Mouse (Mus musculus) heart, embryonic 13.5 days (tissue): Measurements from ENCODE around the gene Vsig10l. TPM values are rescaled to one million over a fixed set of nuclear protein-coding genes. Genes with fewer than 3 reads are reported as not detected.

Experiments used
- ATAC-seq: fragments of 200-750 bp; cut with Nextera tagmentation; 2 replicates; pipeline ENCODE4 v1.8.0; 2017; ENCODE audit warnings: moderate TSS enrichment; ENCODE audit not compliant: insufficient number of reproducible peaks, low FRiP score, low TSS enrichment; ENCODE audit errors: extremely low read depth
- H3K27ac ChIP-seq: fragments of 300-500 bp; sonication (generic); replicated peaks from 2 replicates; pipeline ENCODE4 v1.5.1; 2015; ENCODE audit warnings: moderate library complexity, mild to moderate bottlenecking, inconsistent platforms
- H3K27me3 ChIP-seq: fragments of 300-500 bp; sonication (generic); replicated peaks from 2 replicates; pipeline ENCODE4 v1.6.1; 2015; ENCODE audit warnings: mild to moderate bottlenecking, inconsistent platforms
- H3K36me3 ChIP-seq: fragments of 300-500 bp; sonication (generic); 2 replicates; pipeline ENCODE4 v1.6.1; 2015; ENCODE audit warnings: mild to moderate bottlenecking, inconsistent platforms
- H3K4me1 ChIP-seq: fragments of 300-500 bp; sonication (generic); 2 replicates; pipeline ENCODE4 v1.6.1; 2015; ENCODE audit warnings: inconsistent platforms
- H3K4me2 ChIP-seq: fragments of 300-500 bp; sonication (generic); 2 replicates; pipeline ENCODE4 v1.6.1; 2015; ENCODE audit warnings: inconsistent platforms, mild to moderate bottlenecking, moderate library complexity
- H3K4me3 ChIP-seq: fragments of 300-500 bp; sonication (generic); 2 replicates; pipeline ENCODE4 v1.5.1; 2015; ENCODE audit warnings: moderate library complexity, mild to moderate bottlenecking, inconsistent platforms
- H3K9ac ChIP-seq: fragments of 300-500 bp; sonication (generic); 2 replicates; pipeline ENCODE4 v1.6.1; 2015; ENCODE audit warnings: inconsistent platforms, mild to moderate bottlenecking, moderate library complexity
- H3K9me3 ChIP-seq: fragments of 300-500 bp; sonication (generic); 2 replicates; pipeline ENCODE4 v1.6.1; 2016; ENCODE audit warnings: inconsistent platforms
- WGBS: fragments of 180-500 bp; shearing (Covaris S2); methylation state at CpG from one replicate; pipeline ENCODE4 v1.1.7; 2015; ENCODE audit warnings: mixed read lengths; 5-methylcytosine and 5-hydroxymethylcytosine counted together
- polyA plus RNA-seq: library from polyadenylated mRNA; unstranded; fragments of >200 nt; fragmentation: Nextera tagmentation; extraction: Ambion mirVana; gene quantifications from 2 replicates; pipeline ENCODE4 v1.2.1, GENCODE M21; 2015

Gene Vsig10l
- polyA plus RNA-seq, 1 experiment from 2014 or later = 2.2 TPM

DNA sequence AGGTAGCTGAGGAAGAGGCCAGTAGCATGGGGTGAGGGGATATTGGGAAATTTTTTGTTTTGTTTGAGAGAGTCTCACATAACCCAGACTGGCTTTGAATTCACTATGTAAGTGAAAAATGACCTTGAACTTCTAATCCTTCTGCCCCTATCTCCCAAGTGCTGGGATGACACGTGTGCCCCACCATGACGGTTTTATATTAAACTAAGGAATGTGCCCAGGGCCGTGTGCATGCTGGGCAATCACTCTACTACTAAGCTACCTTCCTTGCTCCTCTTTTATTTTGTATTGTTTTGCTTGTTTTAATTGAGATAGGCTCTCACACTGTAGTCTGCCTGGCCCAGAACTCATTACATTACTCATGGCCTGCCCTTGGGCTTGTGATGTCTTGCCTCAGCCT is 21.9 kb upstream of the Vsig10l start:
- no peak overlapping the region for H3K4me2 ChIP-seq
- no peak overlapping the region for H3K4me3 ChIP-seq
- 81% methylated on average over 3 of the region's 3 CpGs for WGBS
- H3K36me3 ChIP-seq = no peaks in the 10 kb centered on the region
- peaks cover 27% of the 10 kb centered on the region for H3K4me1 ChIP-seq
- H3K9me3 ChIP-seq = no peaks in the 10 kb centered on the region
- no peak overlapping the region for H3K9ac ChIP-seq
- H3K27ac ChIP-seq = no peak overlapping the region
- no peak for ATAC-seq
- H3K27me3 ChIP-seq = peaks cover 4% of the 10 kb centered on the region; the same call in 1 of the 2 replicates

GRCm38 (mm10) chr7:43442684-43443083 is 20.3 kb upstream of the Vsig10l start:
- 19% methylated on average over 9 of the region's 9 CpGs for WGBS
- ATAC-seq = no peak
- H3K4me1 ChIP-seq = peaks cover 42% of the 10 kb centered on the region
- H3K9ac ChIP-seq = peak overlapping the region; percentile 86
- no peaks in the 10 kb centered on the region for H3K9me3 ChIP-seq
- H3K27me3 ChIP-seq = peaks cover 4% of the 10 kb centered on the region; the same call in 1 of the 2 replicates
- peaks cover 7% of the 10 kb centered on the region; the same call in 1 of the 2 replicates for H3K36me3 ChIP-seq
- H3K4me2 ChIP-seq = peak overlapping the region; percentile 92
- H3K4me3 ChIP-seq = peak overlapping the region; percentile 69
- peak overlapping the region; percentile 100 for H3K27ac ChIP-seq

DNA sequence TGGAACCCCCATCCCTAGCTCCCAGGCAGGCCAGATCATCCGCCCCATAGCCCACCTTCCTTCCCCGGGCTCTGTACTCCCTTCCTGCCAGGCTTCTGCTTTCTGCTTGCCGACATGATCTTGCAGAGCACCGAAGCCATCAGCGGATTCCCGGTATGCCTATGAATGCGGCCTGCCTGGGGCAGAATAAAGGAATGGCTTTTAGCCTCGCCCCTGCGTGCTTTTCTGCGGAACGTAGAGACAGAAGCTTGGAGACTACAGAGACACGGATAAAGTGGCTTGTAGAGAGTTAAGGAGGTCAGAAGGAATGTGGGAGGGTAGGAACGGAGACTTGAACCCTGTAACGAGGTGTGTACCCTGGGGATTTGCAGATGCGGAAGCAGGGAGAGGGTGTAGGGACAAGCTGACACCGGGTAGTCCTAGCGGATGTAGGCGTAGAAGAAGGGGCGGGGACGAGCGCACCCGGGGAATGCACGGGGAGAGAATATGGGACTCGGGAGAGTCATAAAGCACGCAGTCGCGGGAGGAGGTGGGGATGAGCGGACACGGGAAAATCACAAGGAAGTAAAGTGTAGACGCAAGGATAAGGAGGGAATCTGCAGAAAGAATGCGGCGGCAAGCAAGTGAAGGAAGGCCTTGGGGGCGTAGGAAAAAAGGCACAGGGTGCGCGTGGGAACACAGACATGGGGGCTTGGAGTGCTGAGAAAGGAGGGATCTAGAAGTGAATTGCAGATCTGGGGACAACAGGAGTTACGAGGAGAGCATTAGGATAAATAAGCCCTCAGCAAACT is 19.6 kb upstream of the Vsig10l start:
- peak overlapping the region; percentile 69 for H3K4me3 ChIP-seq
- H3K4me2 ChIP-seq = peak overlapping the region; percentile 92
- under 1% methylated on average over 36 of the region's 36 CpGs for WGBS
- H3K4me1 ChIP-seq = peaks cover 49% of the 10 kb centered on the region
- no peaks in the 10 kb centered on the region for H3K9me3 ChIP-seq
- H3K27me3 ChIP-seq = peaks cover 4% of the 10 kb centered on the region; the same call in 1 of the 2 replicates
- peaks cover 7% of the 10 kb centered on the region; the same call in 1 of the 2 replicates for H3K36me3 ChIP-seq
- H3K9ac ChIP-seq = peak overlapping the region; percentile 86
- ATAC-seq = peak; percentile 65
- peak overlapping the region; percentile 100 for H3K27ac ChIP-seq

DNA sequence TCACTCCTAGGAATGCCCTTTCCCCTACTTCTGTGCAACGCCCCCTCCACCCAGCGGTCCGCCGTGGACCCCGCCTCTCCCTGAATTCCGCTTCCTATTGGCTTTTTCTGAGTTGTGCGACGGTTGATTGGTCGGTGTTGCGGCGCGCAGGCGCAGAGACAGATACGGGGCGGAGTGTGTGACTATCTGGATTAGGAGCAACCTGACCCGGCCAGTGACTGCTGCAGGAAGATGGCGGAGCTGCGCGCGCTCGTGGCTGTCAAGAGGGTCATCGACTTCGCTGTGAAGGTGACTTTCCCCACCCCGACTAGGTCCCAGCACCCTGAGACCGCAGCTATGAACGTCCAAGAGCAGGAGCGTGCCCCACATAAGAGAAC is 19.0 kb upstream of the Vsig10l start, which contains the start of the genes Etfb and Gm45233:
Gene Etfb (plus strand): TSS at position 167 of the 377 bp plus-strand sequence.
Gene Gm45233 (plus strand): TSS at position 212 of the 377 bp plus-strand sequence.
- Histone ChIP-seq H3K4me2 (peak within 1 kb of the TSS; percentile 92), H3K36me3 (peaks cover 7% of the 10 kb centered on the region; the same call in 1 of the 2 replicates), H3K27ac (peak within 1 kb of the TSS; percentile 100), H3K27me3 (peaks cover 4% of the 10 kb centered on the region; the same call in 1 of the 2 replicates), H3K4me1 (peaks cover 55% of the 10 kb centered on the region), H3K9me3 (no peaks in the 10 kb centered on the region), H3K4me3 (peak within 1 kb of the TSS; percentile 69), H3K9ac (peak within 1 kb of the TSS; percentile 86)
- WGBS = under 1% methylated on average over 27 of the region's 27 CpGs
- peak; percentile 92 for ATAC-seq

GRCm38 (mm10) chr7:43447801-43448200 is 15.2 kb upstream of the Vsig10l start:
- Histone ChIP-seq H3K27ac (peak overlapping the region; percentile 75; the same call in 1 of the 2 replicates), H3K4me1 (peaks cover 60% of the 10 kb centered on the region)

DNA sequence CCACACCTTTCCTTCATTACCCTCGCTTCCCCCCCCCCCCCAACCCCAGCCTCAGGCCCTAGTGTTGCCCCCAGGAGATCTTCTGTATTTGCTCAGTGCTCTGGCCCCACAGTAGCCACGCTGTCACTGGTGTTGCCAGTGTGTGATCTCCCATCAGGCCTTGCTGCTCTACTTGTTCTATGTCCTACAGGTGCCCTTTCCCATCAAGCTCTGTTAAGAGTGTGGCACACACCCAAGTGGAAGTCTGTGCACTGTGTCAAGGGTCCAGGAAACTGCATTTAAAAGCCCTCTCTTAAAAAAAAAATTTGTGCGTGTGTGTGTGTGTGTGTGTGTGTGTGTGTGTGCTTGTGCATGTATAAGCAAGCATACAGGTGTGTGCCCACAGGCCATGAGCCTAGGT is 14.7 kb upstream of the Vsig10l start:
- ATAC-seq = no peak
- Histone ChIP-seq H3K4me3 (no peak overlapping the region), H3K36me3 (peaks cover 37% of the 10 kb centered on the region), H3K27me3 (no peaks in the 10 kb centered on the region), H3K4me2 (no peak overlapping the region), H3K9ac (0 out of 2 replicates have a peak overlapping the region, but pooled peaks have one; percentile 44), H3K9me3 (no peaks in the 10 kb centered on the region), H3K4me1 (peaks cover 56% of the 10 kb centered on the region), H3K27ac (peak overlapping the region; percentile 75; the same call in 1 of the 2 replicates)
- 83% methylated on average over 3 of the region's 3 CpGs for WGBS

More at GRCm38 (mm10) chr7:43447801-43448200, 15.2 kb upstream of the Vsig10l start:
- H3K27me3 ChIP-seq = no peaks in the 10 kb centered on the region
- H3K36me3 ChIP-seq = peaks cover 33% of the 10 kb centered on the region
- H3K4me3 ChIP-seq = no peak overlapping the region
- no peak for ATAC-seq
- no peaks in the 10 kb centered on the region for H3K9me3 ChIP-seq
- H3K4me2 ChIP-seq = no peak overlapping the region
- 0 out of 2 replicates have a peak overlapping the region, but pooled peaks have one; percentile 44 for H3K9ac ChIP-seq
- 69% methylated on average over 4 of the region's 4 CpGs for WGBS

GRCm38 (mm10) chr7:43449811-43450210 is 13.1 kb upstream of the Vsig10l start:
- WGBS = 87% methylated on average over 2 of the region's 2 CpGs
- Histone ChIP-seq H3K4me1 (peaks cover 49% of the 10 kb centered on the region), H3K27ac (peak overlapping the region; percentile 75), H3K4me2 (no peak overlapping the region), H3K27me3 (no peaks in the 10 kb centered on the region), H3K9me3 (no peaks in the 10 kb centered on the region), H3K36me3 (peaks cover 53% of the 10 kb centered on the region), H3K4me3 (no peak overlapping the region), H3K9ac (no peak overlapping the region)
- no peak for ATAC-seq

GRCm38 (mm10) chr7:43451726-43452125 is 11.2 kb upstream of the Vsig10l start:
- H3K36me3 ChIP-seq = peaks cover 72% of the 10 kb centered on the region
- peaks cover 32% of the 10 kb centered on the region for H3K4me1 ChIP-seq
- no peak overlapping the region for H3K4me2 ChIP-seq
- WGBS = 91% methylated on average over 11 of the region's 11 CpGs
- no peak for ATAC-seq
- no peak overlapping the region for H3K9ac ChIP-seq
- H3K9me3 ChIP-seq = no peaks in the 10 kb centered on the region
- H3K4me3 ChIP-seq = no peak overlapping the region
- no peaks in the 10 kb centered on the region for H3K27me3 ChIP-seq
- H3K27ac ChIP-seq = no peak overlapping the region

DNA sequence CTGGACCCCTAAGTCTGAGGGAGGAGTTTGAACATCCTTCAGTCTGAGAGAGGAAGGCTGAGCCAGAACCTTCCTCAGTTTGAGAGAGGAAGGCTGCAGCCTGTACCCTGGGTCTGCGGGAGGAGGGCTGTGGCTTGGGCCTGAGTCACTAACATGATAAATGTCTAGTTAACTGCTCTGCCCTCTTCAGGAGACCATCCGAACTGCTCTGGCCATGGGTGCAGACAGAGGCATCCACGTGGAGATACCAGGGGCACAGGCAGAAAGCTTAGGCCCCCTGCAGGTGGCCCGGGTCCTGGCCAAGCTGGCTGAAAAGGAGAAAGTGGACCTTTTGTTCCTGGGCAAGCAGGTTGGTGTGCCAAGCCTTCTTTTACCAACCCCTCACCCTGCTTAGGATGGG is 10.3 kb upstream of the Vsig10l start:
- no peak for ATAC-seq
- Histone ChIP-seq H3K36me3 (peaks cover 74% of the 10 kb centered on the region), H3K4me1 (peaks cover 24% of the 10 kb centered on the region), H3K9ac (no peak overlapping the region), H3K27me3 (no peaks in the 10 kb centered on the region), H3K4me2 (no peak overlapping the region), H3K27ac (no peak overlapping the region), H3K9me3 (no peaks in the 10 kb centered on the region), H3K4me3 (no peak overlapping the region)
- 49% methylated on average over 4 of the region's 4 CpGs for WGBS

GRCm38 (mm10) chr7:43453599-43454355 is 9.2 kb upstream of the Vsig10l start:
- Histone ChIP-seq H3K27ac (no peak overlapping the region), H3K27me3 (no peaks in the 10 kb centered on the region), H3K4me1 (peaks cover 12% of the 10 kb centered on the region), H3K9me3 (no peaks in the 10 kb centered on the region), H3K4me2 (no peak overlapping the region), H3K4me3 (no peak overlapping the region), H3K9ac (no peak overlapping the region), H3K36me3 (peaks cover 80% of the 10 kb centered on the region)
- ATAC-seq = no peak
- 80% methylated on average over 14 of the region's 14 CpGs for WGBS

DNA sequence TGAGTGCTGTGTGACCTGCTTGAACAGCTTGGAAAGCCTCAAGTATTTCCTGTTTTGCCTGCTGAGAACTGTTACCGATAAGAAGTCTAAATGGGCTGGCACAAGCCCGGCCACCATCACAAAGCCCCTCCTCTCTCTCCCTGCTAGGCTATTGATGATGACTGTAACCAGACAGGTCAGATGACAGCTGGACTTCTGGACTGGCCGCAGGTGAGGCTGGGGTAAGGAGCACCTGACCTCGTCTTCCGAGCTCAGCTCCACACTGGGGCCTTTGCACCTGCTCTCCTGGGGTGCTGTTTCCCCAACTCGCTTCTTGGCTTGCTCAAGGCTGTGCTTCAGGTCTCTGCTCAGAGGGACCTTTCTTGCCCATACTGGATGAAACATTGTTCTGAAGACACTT is 8.6 kb upstream of the Vsig10l start:
- Histone ChIP-seq H3K4me1 (peaks cover 6% of the 10 kb centered on the region), H3K27ac (no peak overlapping the region), H3K4me2 (no peak overlapping the region), H3K9me3 (no peaks in the 10 kb centered on the region), H3K9ac (no peak overlapping the region), H3K4me3 (no peak overlapping the region), H3K36me3 (peaks cover 80% of the 10 kb centered on the region), H3K27me3 (no peaks in the 10 kb centered on the region)
- ATAC-seq = no peak
- WGBS = 74% methylated on average over 6 of the region's 6 CpGs
